Mouse (Mus musculus) lung, postnatal 0 days (tissue): ENCODE measurements around the gene Zfp689.

Source experiments
- CTCF ChIP-seq: IDR thresholded peaks from 2 replicates; pipeline ENCODE4 v1.5.1; 2016; ENCODE audit warnings: antibody characterized with exemption, mild to moderate bottlenecking
- EP300 ChIP-seq: IDR thresholded peaks from 2 replicates; pipeline ENCODE4 v1.6.1; 2016; ENCODE audit warnings: antibody characterized with exemption, mild to moderate bottlenecking, control low read depth

DNA sequence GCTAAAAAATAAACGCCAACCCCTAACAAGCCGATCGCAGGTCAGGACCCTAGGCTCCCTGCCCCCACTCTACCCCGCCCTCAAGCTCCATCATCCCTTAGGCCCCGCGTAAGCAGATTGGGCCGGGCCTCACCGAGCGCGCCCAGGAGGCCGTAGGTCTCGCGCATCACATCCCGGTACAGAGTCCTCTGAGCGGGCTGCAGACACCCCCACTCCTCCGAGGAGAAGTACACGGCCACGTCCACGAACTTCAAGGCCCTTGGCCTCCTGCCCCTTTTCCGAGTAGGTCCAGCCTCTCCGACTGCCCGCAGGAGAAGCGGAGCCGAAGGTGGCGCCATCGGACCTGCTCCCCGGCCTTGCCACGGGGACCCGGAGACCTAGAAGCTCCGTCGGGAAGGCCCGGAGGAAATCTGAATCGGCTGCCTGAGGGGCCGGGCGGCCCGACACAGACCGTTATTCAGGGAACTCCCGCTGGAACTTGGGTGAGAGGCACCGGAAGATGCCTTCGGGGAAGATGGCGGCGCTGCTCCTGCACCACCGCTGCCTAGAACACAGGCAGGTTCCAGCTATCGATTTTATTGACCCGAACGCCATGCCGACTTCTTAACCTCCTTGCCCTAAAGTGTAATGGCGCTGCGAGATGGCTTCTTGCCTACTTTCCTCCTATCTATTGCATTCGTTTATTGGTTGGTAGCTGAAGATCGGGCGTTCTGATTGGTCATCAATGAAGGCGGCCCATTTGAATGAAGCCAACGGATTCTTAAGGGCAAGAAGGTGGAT, at the start of gene Zfp689:
- peak; percentile 33; the same call in 1 of the 2 replicates for TF ChIP-seq CTCF
- TF ChIP-seq EP300, result peak; percentile 91
